Mouse (Mus musculus) erythroblast, embryonic 14.5 days (primary cell): Measurements from ENCODE around the gene Polr2i. TPM values are rescaled to one million over a fixed set of nuclear protein-coding genes. Genes with fewer than 3 reads are reported as not detected.
"Not testable (repeated sequence)": the region's sequence is repeated elsewhere in the genome, so short reads cannot be mapped to it uniquely, and the experiment has no call there.

ENCODE experiments used
- H3K27me3 ChIP-seq: 2 replicates; pipeline ENCODE4 v1.6.1; 2012; ENCODE audit warnings: inconsistent platforms; ENCODE audit not compliant: control insufficient read depth
- H3K36me3 ChIP-seq: 2 replicates; pipeline ENCODE4 v1.6.1; 2012; ENCODE audit warnings: mild to moderate bottlenecking, inconsistent platforms; ENCODE audit not compliant: control insufficient read depth
- H3K4me1 ChIP-seq: 2 replicates; pipeline ENCODE4 v1.6.1; 2012; ENCODE audit warnings: inconsistent platforms; ENCODE audit not compliant: control insufficient read depth
- H3K4me3 ChIP-seq: replicated peaks from 2 replicates; pipeline ENCODE3; 2012; ENCODE audit warnings: moderate library complexity, mild to moderate bottlenecking, inconsistent platforms
- H3K9me3 ChIP-seq: 2 replicates; pipeline ENCODE4 v1.6.1; 2012; ENCODE audit warnings: low read length, inconsistent platforms, mixed read lengths; ENCODE audit not compliant: control insufficient read depth
- GATA1 ChIP-seq: IDR thresholded peaks from 2 replicates; pipeline ENCODE4 v1.6.1; 2012; ENCODE audit warnings: low read length, inconsistent platforms, mixed read lengths
- TAL1 ChIP-seq: IDR thresholded peaks from 3 replicates; pipeline ENCODE4 v1.6.1; 2012; ENCODE audit warnings: low read length, inconsistent platforms, mixed read lengths
- polyA plus RNA-seq: library from polyadenylated mRNA; stranded (reverse); fragments of >175 nt; gene quantifications from 2 replicates; pipeline ENCODE4 v1.2.3, GENCODE M21; 2012

Gene Polr2i
- polyA plus RNA-seq = 9.4 and 10.9 TPM in 2 replicates

DNA sequence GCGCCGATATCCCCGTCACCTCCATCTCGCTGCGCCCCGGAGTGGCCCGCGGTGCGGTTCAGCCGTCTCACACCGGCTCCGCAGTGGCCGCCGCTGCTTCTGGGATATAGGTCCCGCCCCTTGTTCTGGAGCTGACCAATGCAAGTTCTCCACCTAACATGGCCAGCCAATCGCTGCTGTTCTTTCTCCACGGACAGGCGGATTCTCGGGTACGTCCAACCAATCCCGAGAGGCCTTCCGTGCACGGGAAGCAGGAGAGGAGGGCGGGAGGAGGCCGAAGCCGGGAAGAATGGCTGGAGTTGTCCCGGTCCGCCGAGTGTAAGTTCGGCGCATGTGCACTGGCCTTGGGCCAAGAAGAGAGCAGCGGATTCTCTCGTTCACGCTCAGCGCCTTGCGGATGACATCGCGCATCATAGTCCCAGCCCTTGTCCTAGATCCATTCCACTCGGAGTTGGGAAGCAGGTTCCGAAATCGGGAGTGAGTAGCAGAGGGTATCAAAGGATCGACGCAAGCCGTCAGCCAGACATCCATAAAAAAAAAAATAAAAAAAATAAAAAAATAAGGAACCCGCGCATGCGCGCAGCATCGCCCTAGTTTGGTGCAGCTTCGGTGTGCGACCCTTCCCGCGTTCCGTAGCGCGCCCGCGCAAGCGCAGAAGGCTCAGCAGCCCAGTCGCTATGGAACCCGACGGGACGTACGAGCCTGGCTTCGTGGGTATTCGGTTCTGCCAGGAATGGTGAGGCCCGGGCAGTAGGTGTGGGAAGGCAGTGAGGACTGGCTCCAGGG lies at the start of gene Polr2i, which contains the start of gene Tbcb:
Gene Polr2i (plus strand): TSS at position 280 of the 786 bp plus-strand sequence.
Gene Tbcb (minus strand): TSS at position 604 of the 786 bp plus-strand sequence.
- Histone ChIP-seq H3K9me3 (no peaks in the 10 kb centered on the region), H3K36me3 (peaks cover 32% of the 10 kb centered on the region), H3K4me3 (peak within 1 kb of the TSS; percentile 79), H3K27me3 (no peaks in the 10 kb centered on the region), H3K4me1 (peaks cover 28% of the 10 kb centered on the region)
- no peak for TF ChIP-seq GATA1
- TF ChIP-seq TAL1 = no peak

DNA sequence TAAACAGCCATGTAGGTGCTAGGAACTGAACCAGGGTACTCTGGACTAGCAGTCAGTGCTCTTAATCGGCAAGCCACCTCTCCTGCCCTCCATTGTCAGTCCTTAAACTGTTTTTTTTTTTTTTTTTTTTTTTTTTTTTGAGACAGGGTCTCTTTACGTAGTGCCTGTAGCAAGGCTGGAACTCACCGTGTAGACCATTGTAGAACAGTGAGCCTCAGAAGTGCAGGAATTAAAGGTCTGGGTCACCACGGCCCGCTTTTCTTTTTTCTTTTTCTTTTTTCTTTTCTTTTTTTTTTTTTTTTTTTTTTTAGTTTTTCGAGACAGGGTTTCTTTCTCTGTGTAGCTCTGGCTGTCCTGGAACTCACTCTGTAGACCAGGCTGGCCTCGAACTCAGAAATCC lies 48.6 kb upstream of the Polr2i start:
- H3K4me1 ChIP-seq = peaks cover 14% of the 10 kb centered on the region
- H3K27me3 ChIP-seq, H3K4me3 ChIP-seq, H3K9me3 ChIP-seq: not testable (repeated sequence)
- H3K36me3 ChIP-seq = peaks cover 39% of the 10 kb centered on the region

DNA sequence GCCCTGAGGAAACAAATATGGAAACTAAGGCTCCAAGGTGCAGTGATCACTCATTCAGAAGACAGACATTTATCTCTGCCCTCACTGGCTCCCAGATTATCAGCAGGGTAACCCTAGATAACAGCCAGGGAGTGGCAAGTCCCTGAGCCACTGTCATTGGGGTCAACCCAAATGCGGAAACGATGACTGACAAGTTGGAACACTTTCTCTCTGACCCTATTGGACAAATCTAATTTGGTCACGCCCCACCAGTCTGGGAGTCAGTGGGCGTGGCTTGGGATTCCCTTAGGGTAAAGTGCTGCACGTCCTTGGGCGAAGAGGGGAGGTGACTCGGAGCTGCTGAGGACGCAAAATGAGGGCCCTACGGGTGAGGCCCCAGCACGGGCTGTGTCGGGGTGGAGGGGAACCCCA lies 47.9 kb upstream of the Polr2i start, which contains the start of gene Cox7a1:
Gene Cox7a1 (plus strand): TSS at position 266 of the 411 bp plus-strand sequence.
- Histone ChIP-seq H3K27me3 (no peaks in the 10 kb centered on the region), H3K36me3 (peaks cover 40% of the 10 kb centered on the region), H3K4me1 (peaks cover 14% of the 10 kb centered on the region), H3K9me3 (no peaks in the 10 kb centered on the region), H3K4me3 (peak within 1 kb of the TSS; percentile 41)
- TF ChIP-seq TAL1 (no peak), GATA1 (peak; percentile 70)

- Histone ChIP-seq H3K4me3 (no peak overlapping the region), H3K27me3 (no peaks in the 10 kb centered on the region), H3K4me1 (peaks cover 14% of the 10 kb centered on the region), H3K36me3 (peaks cover 49% of the 10 kb centered on the region), H3K9me3 (no peaks in the 10 kb centered on the region)
- TF ChIP-seq GATA1 (no peak), TAL1 (no peak)
Measured at GRCm38 (mm10) chr7:30184641-30185348, 47.0 kb upstream of the Polr2i start.

- no peaks in the 10 kb centered on the region for H3K27me3 ChIP-seq
- TF ChIP-seq TAL1 (no peak), GATA1 (no peak)
- no peak overlapping the region for H3K4me3 ChIP-seq
- peaks cover 28% of the 10 kb centered on the region for H3K4me1 ChIP-seq
- H3K9me3 ChIP-seq = no peaks in the 10 kb centered on the region
- peaks cover 85% of the 10 kb centered on the region for H3K36me3 ChIP-seq
Measured at GRCm38 (mm10) chr7:30188344-30189115, 43.2 kb upstream of the Polr2i start.

- peaks cover 85% of the 10 kb centered on the region for H3K36me3 ChIP-seq
- peaks cover 26% of the 10 kb centered on the region for H3K4me1 ChIP-seq
- TF ChIP-seq TAL1 = no peak
- no peaks in the 10 kb centered on the region for H3K9me3 ChIP-seq
- H3K4me3 ChIP-seq = no peak overlapping the region
- H3K27me3 ChIP-seq = no peaks in the 10 kb centered on the region
Measured at GRCm38 (mm10) chr7:30189116-30189491, 42.6 kb upstream of the Polr2i start.

- no peak for TF ChIP-seq TAL1
- no peak for TF ChIP-seq GATA1
- Histone ChIP-seq H3K27me3 (no peaks in the 10 kb centered on the region), H3K9me3 (no peaks in the 10 kb centered on the region), H3K4me3 (no peak overlapping the region), H3K4me1 (peaks cover 44% of the 10 kb centered on the region), H3K36me3 (peaks cover 62% of the 10 kb centered on the region)
Measured at GRCm38 (mm10) chr7:30192088-30192487, 39.7 kb upstream of the Polr2i start.

DNA sequence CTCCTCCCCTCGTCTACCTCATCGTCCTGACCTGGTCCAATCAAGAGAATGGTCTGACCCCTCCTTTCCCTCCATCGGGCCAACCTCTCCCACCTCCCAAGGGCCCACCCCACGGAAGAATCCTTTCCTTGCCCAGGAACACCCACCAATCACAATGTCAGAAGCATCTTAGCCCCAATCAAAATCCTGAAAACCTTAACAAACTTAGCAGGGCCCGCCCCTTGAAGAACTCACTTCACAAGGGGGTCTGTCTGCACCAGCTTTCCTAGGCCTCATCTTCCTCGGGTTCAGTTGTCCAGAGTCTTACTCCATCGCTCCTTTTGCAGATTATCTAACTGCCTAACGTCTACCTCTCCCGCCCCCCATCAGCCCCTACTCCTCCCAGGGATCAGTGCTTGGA lies 38.7 kb upstream of the Polr2i start:
- Histone ChIP-seq H3K9me3 (no peaks in the 10 kb centered on the region), H3K36me3 (peaks cover 53% of the 10 kb centered on the region), H3K4me3 (peak overlapping the region; percentile 93), H3K27me3 (no peaks in the 10 kb centered on the region), H3K4me1 (peaks cover 48% of the 10 kb centered on the region)
- TF ChIP-seq TAL1 (no peak), GATA1 (no peak)

GRCm38 (mm10) chr7:30193581-30194100 lies 38.1 kb upstream of the Polr2i start:
- peak overlapping the region; percentile 93 for H3K4me3 ChIP-seq
- H3K27me3 ChIP-seq = no peaks in the 10 kb centered on the region
- TF ChIP-seq GATA1 (no peak), TAL1 (no peak)
- H3K36me3 ChIP-seq = peaks cover 47% of the 10 kb centered on the region
- no peaks in the 10 kb centered on the region for H3K9me3 ChIP-seq
- H3K4me1 ChIP-seq = peaks cover 53% of the 10 kb centered on the region
